Mouse (Mus musculus) stomach, postnatal 0 days (tissue): Measurements from ENCODE around the gene Skp1a.

Source experiments
- CTCF ChIP-seq: IDR thresholded peaks from 2 replicates; pipeline ENCODE4 v1.5.1; 2016; ENCODE audit warnings: antibody characterized with exemption, low read depth, mild to moderate bottlenecking, moderate library complexity
- EP300 ChIP-seq: optimal IDR thresholded peaks from 2 replicates; pipeline ENCODE3; 2016; ENCODE audit warnings: antibody characterized with exemption

DNA sequence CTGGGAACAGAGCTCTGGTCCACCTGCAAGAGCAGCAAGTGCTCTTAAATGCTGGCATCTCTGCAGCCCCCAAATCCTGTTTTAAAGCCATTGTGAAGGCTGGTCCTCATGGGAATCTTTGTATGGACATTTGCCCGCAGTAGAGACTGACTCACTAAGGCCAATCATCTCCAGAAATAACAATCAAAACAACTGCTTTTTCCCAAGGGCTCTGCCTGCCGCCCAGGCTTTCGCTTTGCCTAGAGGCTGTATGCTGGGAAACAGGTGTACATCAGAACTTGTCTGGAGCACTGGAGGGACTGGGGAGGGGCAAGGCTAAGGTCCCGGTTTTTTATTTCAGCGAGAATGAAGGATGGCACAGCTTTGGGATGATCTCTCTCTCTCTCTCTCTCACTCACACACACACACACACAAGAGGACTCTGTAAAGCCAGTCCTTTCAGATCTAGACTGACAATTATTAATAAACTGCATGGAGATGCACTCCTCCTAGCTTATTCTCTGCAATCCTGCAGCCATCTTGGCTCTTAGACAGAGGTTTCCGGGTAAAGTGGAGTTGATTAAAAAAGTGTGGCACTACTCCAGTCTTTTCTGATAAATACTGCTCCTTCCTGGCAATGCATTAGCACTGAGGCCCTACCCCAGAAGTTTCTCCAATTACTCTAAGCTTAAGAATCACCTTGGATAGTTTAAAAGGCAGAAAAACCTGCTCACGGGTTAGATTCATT is 2.9 kb upstream of the Skp1a start:
- TF ChIP-seq CTCF (no peak), EP300 (no peak)
